In genomic region chr8:104448796-104449195, GRCm38 (mm10) we compare ENCODE assay signal across 15 mouse cellular contexts. TPM values are rescaled to one million over a fixed set of nuclear protein-coding genes. Genes with fewer than 3 reads are reported as not detected.
A peak's percentile ranks its signal among the peaks of the same experiment; 100 is the strongest.
DNase-seq lines count a peak whose midpoint lies in the region.
"Had no signal": no experiment of that assay in that cellular context is flagged by ENCODE, and none has a peak within 500 bp of the region (broad histone marks: within the 10 kb centered on the region; RNA-seq: fewer than 3 reads in every experiment).

No protein-coding gene starts in this region.

- peak; percentile 27 for DNase-seq in adrenal gland, adult 2 months
- DNase-seq in adrenal gland, postnatal 4 days (ENCODE audit: low spot score in 2 of 2): no peak
- peak; percentile 56 for DNase-seq in right cerebral cortex, adult 18-20 months
- no peak for DNase-seq in right cerebral cortex, postnatal 25 days
- DNase-seq in brain, adult 2 months (ENCODE audit: low read depth, low spot score): peak; percentile 86
- DNase-seq in left cerebral cortex, adult 8-10 months (ENCODE audit: low spot score in 2 of 2): no peak
- no peak for DNase-seq in lung, postnatal 36 days
- DNase-seq: adrenal gland, postnatal 14 days; cerebellum, adult 11 months; cerebellum, adult 2 months; cerebellum, adult 9-11 months; cerebellum, postnatal 25 days; gastrocnemius, adult 2 months; gastrocnemius, postnatal 14 days; heart, adult 18-20 months had no signal

RNA-seq across cellular contexts. Expression of gene Dync1li2, which starts 5.9 kb away (rescaled TPM):
- total RNA-seq in adrenal gland, adult 2 months (2021): 100 to 1,000 TPM in 1 of 2 experiments, 10 to 100 TPM in 1; 90.6 to 168 TPM
- 9.5 and 10.5 TPM in 2 replicates for polyA plus RNA-seq in adrenal gland, adult 2 months (2012; rRNA removed)
- 100 to 1,000 TPM; 134 to 162 TPM for total RNA-seq in adrenal gland, postnatal 4 days (2021)
- total RNA-seq in left cerebral cortex, adult 8-10 months (2022): 100 to 1,000 TPM; 254 to 332 (median 270) TPM

RNA-seq across cellular contexts. Expression of gene Cmtm4, which starts 53.2 kb away (rescaled TPM):
- 10 to 100 TPM; 31.1 to 53.2 TPM for total RNA-seq in adrenal gland, adult 2 months (2021)
- polyA plus RNA-seq in adrenal gland, adult 2 months (2012; rRNA removed): 19.1 and 19.5 TPM in 2 replicates
- total RNA-seq in adrenal gland, postnatal 4 days (2021): 10 to 100 TPM; 26.9 to 29.6 TPM
- 10 to 100 TPM; 73.0 to 80.9 (median 75.9) TPM for total RNA-seq in left cerebral cortex, adult 8-10 months (2022)

Comparison
In these comparisons a context has a peak if more than half of its experiments do, and no peak if none do; other contexts are left out.
1. DNase-seq: peak in adrenal gland, adult 2 months (single experiment), right cerebral cortex, adult 18-20 months (single experiment) and brain, adult 2 months (single experiment); none in adrenal gland, postnatal 4 days (0 of 2), right cerebral cortex, postnatal 25 days (single experiment), left cerebral cortex, adult 8-10 months (0 of 2) and lung, postnatal 36 days (single experiment).